Mouse (Mus musculus): ENCODE measurements around the gene Acap2.

- no peak for TF ChIP-seq USF1 (IDR thresholded peaks at IDR 0.05; ENCODE audit: low read depth)
- no peak for TF ChIP-seq MAX (IDR thresholded peaks at IDR 0.05; ENCODE audit: low read depth)
- TF ChIP-seq POLR2A (IDR thresholded peaks at IDR 0.05; ENCODE audit: insufficient read length, low read depth) = no peak
- TF ChIP-seq POLR2AphosphoS2 (IDR thresholded peaks at IDR 0.05; ENCODE audit: insufficient read length, low read depth) = no peak
- no peak for TF ChIP-seq MYOG (IDR thresholded peaks at IDR 0.05; ENCODE audit: control insufficient read depth in 1 of 3, insufficient read depth in 1 of 3, insufficient read length in 2 of 3, low read depth in 2 of 3)
- TF ChIP-seq TCF3 (IDR thresholded peaks at IDR 0.05; ENCODE audit: insufficient read length, low read depth) = no peak
- TF ChIP-seq MYOD1 (IDR thresholded peaks at IDR 0.05; ENCODE audit: control insufficient read depth in 1 of 3, insufficient read length in 2 of 3, low read depth in 2 of 3) = no peak
- no peak for TF ChIP-seq TCF12 (IDR thresholded peaks at IDR 0.05; ENCODE audit: insufficient read depth, poor library complexity, severe bottlenecking)
- no peak for TF ChIP-seq CEBPB (IDR thresholded peaks at IDR 0.05; ENCODE audit: insufficient read depth, poor library complexity, severe bottlenecking)
- no peak for TF ChIP-seq SRF (IDR thresholded peaks at IDR 0.05; ENCODE audit: control insufficient read depth, insufficient read length, low read depth)
- TF ChIP-seq E2F4 (IDR thresholded peaks at IDR 0.05; ENCODE audit: insufficient read depth) = no peak
- TF ChIP-seq REST (IDR thresholded peaks at IDR 0.05; ENCODE audit: insufficient read depth, insufficient read length) = no peak
These were observed 87.4 kb downstream of the Acap2 start for GRCm38 (mm10) chr16:31113596-31113995.
